Comparison of ENCODE assay signal across 9 mouse cellular contexts in the genomic region with DNA sequence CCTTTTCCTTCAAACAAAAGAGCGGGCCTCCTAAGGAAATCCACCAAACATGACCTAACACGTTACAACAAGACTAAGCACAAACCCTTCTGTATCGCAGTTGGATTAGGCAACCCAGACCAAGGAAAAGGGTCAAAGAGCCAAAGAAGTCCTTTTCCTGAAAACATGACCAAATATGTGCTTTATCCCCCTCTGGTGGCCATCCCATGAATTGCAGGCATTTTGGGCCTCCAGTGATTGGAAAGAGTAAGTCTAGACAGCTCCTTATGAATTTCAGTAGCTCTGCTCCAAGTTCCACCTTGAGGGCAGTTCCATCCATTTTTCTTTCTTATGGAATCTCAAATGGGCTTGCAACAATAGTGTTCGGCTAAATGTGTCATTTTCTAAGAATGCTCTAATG.
DNase-seq lines count a peak whose midpoint lies in the region; ATAC-seq and TF ChIP-seq lines count a peak whose summit lies in the region.
"Had no signal": no experiment of that assay in that cellular context is flagged by ENCODE, and none has a peak within 500 bp of the region (broad histone marks: within the 10 kb centered on the region; RNA-seq: fewer than 3 reads in every experiment).

No protein-coding gene starts in this region.

- no peaks in the 10 kb centered on the region for H3K27me3 ChIP-seq in kidney, postnatal 0 days (ENCODE audit: insufficient read depth, low read length)
- H3K27me3 ChIP-seq in limb, embryonic 14.5 days (ENCODE audit: control insufficient read depth, insufficient read depth, low read length), result no peaks in the 10 kb centered on the region
- no peaks in the 10 kb centered on the region for H3K27me3 ChIP-seq in neural tube, embryonic 13.5 days
- H3K27me3 ChIP-seq: embryonic facial prominence, embryonic 13.5 days had no signal

- H3K27ac ChIP-seq in kidney, postnatal 0 days, result no peak overlapping the region
- no peak overlapping the region for H3K27ac ChIP-seq in limb, embryonic 14.5 days (replicated peaks; ENCODE audit: low read depth, low read length)
- no peak overlapping the region for H3K27ac ChIP-seq in neural tube, embryonic 13.5 days (replicated peaks)
- H3K27ac ChIP-seq: embryonic facial prominence, embryonic 13.5 days had no signal

- no peak overlapping the region for H3K9ac ChIP-seq in kidney, postnatal 0 days (ENCODE audit: low read depth, low read length)
- no peak overlapping the region for H3K9ac ChIP-seq in limb, embryonic 14.5 days (ENCODE audit: low read depth, low read length, severe bottlenecking)
- no peak overlapping the region for H3K9ac ChIP-seq in neural tube, embryonic 13.5 days
- H3K9ac ChIP-seq: embryonic facial prominence, embryonic 13.5 days had no signal

- no peak; the same call in 1 of the 2 replicates for ATAC-seq in kidney, postnatal 0 days (replicated peaks; ENCODE audit: low FRiP score, low read depth)
- no peak for ATAC-seq in limb, embryonic 14.5 days (ENCODE audit: low FRiP score, low read depth)
- ATAC-seq in neural tube, embryonic 13.5 days (ENCODE audit: low read depth), result peak; percentile 23; the same call in 1 of the 2 replicates

- DNase-seq in ovary, postnatal 10 days (ENCODE audit: low spot score), result peak; percentile 55
- DNase-seq in ovary, adult 18-20 months (ENCODE audit: low spot score), result no peak
- peak; percentile 44 for DNase-seq in cerebellum, adult 8-10 months
- DNase-seq in frontal cortex, adult 2 months (ENCODE audit: extremely low spot score in 1 of 2, low spot score in 1 of 2), result peak; percentile 59 to 92
- DNase-seq in kidney, postnatal 0 days (ENCODE audit: low spot score), result peak; percentile 55
- DNase-seq in limb, embryonic 14.5 days (ENCODE audit: low spot score), result peak; percentile 61
- peak; percentile 25 for DNase-seq in urinary bladder, adult 2 months (ENCODE audit: low spot score)

- H3K4me1 ChIP-seq in kidney, postnatal 0 days (replicated peaks; ENCODE audit: insufficient read depth, low read length), result no peaks in the 10 kb centered on the region
- H3K4me1 ChIP-seq in limb, embryonic 14.5 days (ENCODE audit: control insufficient read depth, insufficient read depth, low read length), result no peaks in the 10 kb centered on the region
- H3K4me1 ChIP-seq in neural tube, embryonic 13.5 days (replicated peaks), result peaks cover 5% of the 10 kb centered on the region; the same call in 1 of the 2 replicates
- H3K4me1 ChIP-seq: embryonic facial prominence, embryonic 13.5 days had no signal

- no peaks in the 10 kb centered on the region for H3K9me3 ChIP-seq in kidney, postnatal 0 days (replicated peaks; ENCODE audit: low read length)
- no peaks in the 10 kb centered on the region for H3K9me3 ChIP-seq in limb, embryonic 14.5 days (ENCODE audit: control insufficient read depth, low read length)
- no peaks in the 10 kb centered on the region for H3K9me3 ChIP-seq in neural tube, embryonic 13.5 days
- H3K9me3 ChIP-seq: embryonic facial prominence, embryonic 13.5 days had no signal

- peak; percentile 85 for TF ChIP-seq CTCF in kidney, postnatal 0 days (IDR thresholded peaks at IDR 0.05; ENCODE audit: low read depth)

- no peaks in the 10 kb centered on the region for H3K36me3 ChIP-seq in kidney, postnatal 0 days (ENCODE audit: insufficient read depth, low read length)
- no peaks in the 10 kb centered on the region for H3K36me3 ChIP-seq in limb, embryonic 14.5 days (ENCODE audit: control insufficient read depth, insufficient read depth, low read length)
- no peaks in the 10 kb centered on the region for H3K36me3 ChIP-seq in neural tube, embryonic 13.5 days
- H3K36me3 ChIP-seq: embryonic facial prominence, embryonic 13.5 days had no signal

- TF ChIP-seq POLR2A in limb, embryonic 14.5 days (IDR thresholded peaks at IDR 0.05; ENCODE audit: borderline replicate concordance, extremely low read depth, insufficient read depth, insufficient read length), result no peak

- WGBS in kidney, postnatal 0 days, result 57% methylated on average over 4 of the region's 4 CpGs
- 46% methylated on average over 4 of the region's 4 CpGs for WGBS in limb, embryonic 14.5 days
- WGBS in neural tube, embryonic 13.5 days, result 53% methylated on average over 4 of the region's 4 CpGs

- H3K4me3 ChIP-seq in kidney, postnatal 0 days (replicated peaks; ENCODE audit: low read depth, low read length), result no peak overlapping the region
- no peak overlapping the region for H3K4me3 ChIP-seq in limb, embryonic 14.5 days (replicated peaks; ENCODE audit: low read length)
- no peak overlapping the region for H3K4me3 ChIP-seq in neural tube, embryonic 13.5 days
- H3K4me3 ChIP-seq: embryonic facial prominence, embryonic 13.5 days had no signal

- no peak overlapping the region for H3K4me2 ChIP-seq in kidney, postnatal 0 days (ENCODE audit: low read length)
- no peak overlapping the region for H3K4me2 ChIP-seq in limb, embryonic 14.5 days (replicated peaks; ENCODE audit: low read depth, low read length, severe bottlenecking)
- H3K4me2 ChIP-seq in neural tube, embryonic 13.5 days, result no peak overlapping the region
- H3K4me2 ChIP-seq: embryonic facial prominence, embryonic 13.5 days had no signal
